Mouse (Mus musculus): ENCODE results near the gene Fam171a2. TPM values are rescaled to one million over a fixed set of nuclear protein-coding genes. Genes with fewer than 3 reads are reported as not detected.

Gene Fam171a2
- polyA plus RNA-seq, 1 experiment from 2014 or later: 8.5 TPM

DNA sequence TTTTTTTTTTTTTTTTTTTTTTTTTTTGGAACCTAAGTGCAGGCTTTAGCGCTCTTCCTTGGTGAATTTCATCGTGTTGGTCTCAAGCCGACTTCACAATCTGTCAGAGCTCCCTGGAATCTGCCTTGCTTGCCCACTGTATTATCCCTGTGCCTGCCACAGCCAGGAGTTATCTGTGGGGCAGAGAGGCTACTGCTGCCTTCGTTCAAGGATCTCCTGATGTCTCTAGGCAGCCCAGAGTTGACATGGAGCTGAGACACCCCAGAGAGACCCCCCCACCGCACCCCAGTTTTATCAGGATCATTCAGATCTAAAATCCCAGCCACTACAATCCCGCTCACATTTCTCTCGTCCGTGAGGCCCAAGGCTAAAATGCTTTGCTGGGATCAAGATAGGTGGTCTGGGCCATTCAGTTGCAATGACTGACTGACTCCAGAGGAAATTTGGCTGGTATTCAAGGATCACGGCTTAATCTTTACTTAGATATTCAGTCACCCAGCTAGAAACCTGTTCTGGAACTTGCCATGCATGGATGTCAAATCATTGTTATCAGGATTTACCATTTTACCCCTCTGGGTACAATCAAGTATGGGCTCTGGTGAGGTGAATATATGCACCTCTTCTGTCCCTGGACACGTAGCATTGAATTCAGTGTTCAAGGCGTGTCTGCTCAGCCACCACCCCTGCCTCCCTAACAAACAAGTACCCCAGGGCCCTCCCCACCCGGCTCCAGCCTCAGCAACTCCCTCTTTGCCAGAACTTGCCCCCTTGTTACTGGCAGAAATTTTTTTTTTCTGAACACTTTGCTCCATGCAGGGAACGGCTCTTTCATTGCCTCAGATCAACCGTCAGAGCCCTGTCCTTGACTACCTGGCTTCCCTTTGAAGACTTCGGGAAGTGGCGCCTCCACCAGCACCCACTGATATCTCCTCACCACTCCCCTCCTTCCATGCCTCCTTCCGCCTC, 1.8 kb upstream of the Fam171a2 start:
- no peak overlapping the region for H3K27ac ChIP-seq
- ATAC-seq: no peak
- no peak overlapping the region for H3K4me2 ChIP-seq
- peaks cover 33% of the 10 kb centered on the region for H3K4me1 ChIP-seq
- 48% methylated on average over 17 of the region's 17 CpGs for WGBS
- no peaks in the 10 kb centered on the region for H3K36me3 ChIP-seq (ENCODE audit: poor library complexity, severe bottlenecking)
- peaks cover 40% of the 10 kb centered on the region for H3K27me3 ChIP-seq
- H3K9me3 ChIP-seq (replicated peaks): no peaks in the 10 kb centered on the region
- no peak overlapping the region for H3K9ac ChIP-seq
- no peak overlapping the region for H3K4me3 ChIP-seq

DNA sequence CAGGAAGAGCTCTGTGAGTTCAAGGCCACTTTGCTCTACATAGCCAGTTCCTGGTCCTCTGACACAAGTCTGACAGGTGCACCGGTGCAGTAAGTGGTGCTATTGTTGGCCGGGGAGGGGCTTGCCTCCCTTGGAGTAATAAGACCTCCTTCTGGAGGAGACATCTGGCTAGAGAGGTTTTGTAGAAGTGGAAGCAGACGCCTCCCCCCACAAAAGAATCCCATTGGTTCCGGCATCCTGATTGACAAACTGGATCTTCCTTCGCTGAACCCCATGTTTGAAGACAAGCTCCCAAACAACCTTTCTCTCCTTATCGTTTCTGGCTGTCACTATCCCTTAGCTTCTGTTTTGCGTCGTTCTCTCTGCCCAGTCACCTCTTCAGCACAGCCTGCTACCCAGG, 845 bp upstream of the Fam171a2 start:
- no peak overlapping the region for H3K9ac ChIP-seq
- H3K36me3 ChIP-seq (ENCODE audit: poor library complexity, severe bottlenecking): peaks cover 7% of the 10 kb centered on the region; the same call in 1 of the 2 replicates
- no peak for ATAC-seq
- 15% methylated on average over 8 of the region's 8 CpGs for WGBS
- no peaks in the 10 kb centered on the region for H3K9me3 ChIP-seq (replicated peaks)
- H3K4me1 ChIP-seq: peaks cover 42% of the 10 kb centered on the region
- H3K27me3 ChIP-seq: peaks cover 35% of the 10 kb centered on the region
- H3K4me3 ChIP-seq: no peak overlapping the region
- H3K27ac ChIP-seq: no peak overlapping the region
- H3K4me2 ChIP-seq: no peak overlapping the region

GRCm38 (mm10) chr11:102446581-102447461, 661 bp downstream of the Fam171a2 start:
- Histone ChIP-seq H3K27ac (peak overlapping the region; percentile 98), H3K4me1 (peaks cover 42% of the 10 kb centered on the region), H3K27me3 (peaks cover 28% of the 10 kb centered on the region; the same call in 1 of the 2 replicates), H3K4me2 (peak overlapping the region; percentile 97), H3K9ac (peak overlapping the region; percentile 99), H3K9me3 (replicated peaks) (no peaks in the 10 kb centered on the region), H3K4me3 (peak overlapping the region; percentile 94), H3K36me3 (ENCODE audit: poor library complexity, severe bottlenecking) (peaks cover 20% of the 10 kb centered on the region)
- under 1% methylated on average over 40 of the region's 49 CpGs for WGBS
- ATAC-seq: peak; percentile 65

- WGBS: 10% methylated on average over 7 of the region's 7 CpGs
- Histone ChIP-seq H3K27ac (peak overlapping the region; percentile 98), H3K9ac (peak overlapping the region; percentile 99), H3K9me3 (replicated peaks) (no peaks in the 10 kb centered on the region), H3K27me3 (peaks cover 23% of the 10 kb centered on the region; the same call in 1 of the 2 replicates), H3K4me2 (peak overlapping the region; percentile 97), H3K36me3 (ENCODE audit: poor library complexity, severe bottlenecking) (peaks cover 29% of the 10 kb centered on the region), H3K4me1 (peaks cover 42% of the 10 kb centered on the region), H3K4me3 (peak overlapping the region; percentile 94)
- ATAC-seq: peak; percentile 20; the same call in 1 of the 2 replicates
These were observed 1.6 kb downstream of the Fam171a2 start for GRCm38 (mm10) chr11:102445891-102446361.

DNA sequence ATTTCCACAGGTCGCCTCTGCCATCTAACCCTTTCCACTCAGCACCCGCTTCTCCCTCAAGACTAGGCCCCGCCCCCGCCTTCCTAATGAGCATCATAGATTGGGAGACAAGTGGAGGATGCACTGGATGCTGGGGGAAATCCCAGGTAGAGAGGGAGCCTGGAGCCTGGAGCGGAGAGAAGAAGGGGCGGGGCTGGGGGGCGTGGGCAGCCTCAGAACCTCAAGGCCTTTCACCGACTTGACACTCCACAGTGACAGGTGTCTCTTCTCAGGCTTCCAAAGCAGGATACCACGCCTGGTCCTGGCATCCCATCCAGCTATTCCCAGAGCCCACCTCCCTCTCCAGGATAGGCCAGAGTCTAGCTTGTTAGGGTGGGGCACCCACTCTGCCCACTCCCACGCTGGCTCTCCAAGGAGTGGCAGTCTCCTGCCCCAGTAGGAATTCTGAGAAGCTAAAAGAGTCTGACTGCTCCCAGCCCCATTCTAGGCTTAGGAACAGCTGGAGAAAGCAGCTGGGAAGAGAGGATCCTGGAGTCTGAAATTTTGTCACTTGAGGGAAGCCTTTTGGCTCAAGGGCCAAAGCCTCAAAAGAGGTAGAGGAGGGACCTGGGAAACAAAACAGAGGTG, 2.1 kb downstream of the Fam171a2 start:
- H3K36me3 ChIP-seq (ENCODE audit: poor library complexity, severe bottlenecking): peaks cover 34% of the 10 kb centered on the region
- peak overlapping the region; percentile 99 for H3K9ac ChIP-seq
- peak overlapping the region; percentile 98 for H3K27ac ChIP-seq
- peak overlapping the region; percentile 94 for H3K4me3 ChIP-seq
- H3K4me2 ChIP-seq: peak overlapping the region; percentile 97
- H3K27me3 ChIP-seq: peaks cover 19% of the 10 kb centered on the region; the same call in 1 of the 2 replicates
- 0 out of 2 replicates have a peak, but pooled peaks have one; percentile 17 for ATAC-seq
- 13% methylated on average over 10 of the region's 10 CpGs for WGBS
- no peaks in the 10 kb centered on the region for H3K9me3 ChIP-seq (replicated peaks)
- H3K4me1 ChIP-seq: peaks cover 42% of the 10 kb centered on the region

GRCm38 (mm10) chr11:102444781-102445180, 2.7 kb downstream of the Fam171a2 start:
- 6% methylated on average over 6 of the region's 6 CpGs for WGBS
- Histone ChIP-seq H3K4me3 (peak overlapping the region; percentile 94), H3K27ac (peak overlapping the region; percentile 98; the same call in 1 of the 2 replicates), H3K4me1 (peaks cover 42% of the 10 kb centered on the region), H3K36me3 (ENCODE audit: poor library complexity, severe bottlenecking) (peaks cover 40% of the 10 kb centered on the region), H3K27me3 (peaks cover 18% of the 10 kb centered on the region; the same call in 1 of the 2 replicates), H3K9me3 (replicated peaks) (no peaks in the 10 kb centered on the region), H3K4me2 (peak overlapping the region; percentile 97), H3K9ac (peak overlapping the region; percentile 99)
- no peak for ATAC-seq

- no peak overlapping the region for H3K9ac ChIP-seq
- H3K27me3 ChIP-seq: peaks cover 18% of the 10 kb centered on the region; the same call in 1 of the 2 replicates
- H3K27ac ChIP-seq: no peak overlapping the region
- H3K36me3 ChIP-seq (ENCODE audit: poor library complexity, severe bottlenecking): peaks cover 45% of the 10 kb centered on the region
- no peak for ATAC-seq
- no peaks in the 10 kb centered on the region for H3K9me3 ChIP-seq (replicated peaks)
- H3K4me3 ChIP-seq: no peak overlapping the region
- H3K4me1 ChIP-seq: peaks cover 43% of the 10 kb centered on the region
- WGBS: 55% methylated on average over 3 of the region's 3 CpGs
- peak overlapping the region; percentile 97; the same call in 1 of the 2 replicates for H3K4me2 ChIP-seq
These were observed 3.2 kb downstream of the Fam171a2 start for GRCm38 (mm10) chr11:102444321-102444720.

GRCm38 (mm10) chr11:102443740-102444139, 3.7 kb downstream of the Fam171a2 start:
- Histone ChIP-seq H3K4me1 (peaks cover 49% of the 10 kb centered on the region), H3K9me3 (replicated peaks) (no peaks in the 10 kb centered on the region), H3K4me3 (no peak overlapping the region), H3K4me2 (no peak overlapping the region), H3K9ac (no peak overlapping the region), H3K27ac (0 out of 2 replicates have a peak overlapping the region, but pooled peaks have one; percentile 8), H3K27me3 (peaks cover 18% of the 10 kb centered on the region; the same call in 1 of the 2 replicates), H3K36me3 (ENCODE audit: poor library complexity, severe bottlenecking) (peaks cover 51% of the 10 kb centered on the region)
- WGBS: 77% methylated on average over 12 of the region's 12 CpGs
- ATAC-seq: no peak

- peaks cover 12% of the 10 kb centered on the region; the same call in 1 of the 2 replicates for H3K27me3 ChIP-seq
- 90% methylated on average over 6 of the region's 6 CpGs for WGBS
- H3K9ac ChIP-seq: no peak overlapping the region
- ATAC-seq: no peak
- H3K4me3 ChIP-seq: no peak overlapping the region
- H3K9me3 ChIP-seq (replicated peaks): no peaks in the 10 kb centered on the region
- no peak overlapping the region for H3K4me2 ChIP-seq
- no peak overlapping the region for H3K27ac ChIP-seq
- H3K4me1 ChIP-seq: peaks cover 54% of the 10 kb centered on the region
- H3K36me3 ChIP-seq (ENCODE audit: poor library complexity, severe bottlenecking): peaks cover 67% of the 10 kb centered on the region
These were observed 5.4 kb downstream of the Fam171a2 start for GRCm38 (mm10) chr11:102442089-102442488.

- Histone ChIP-seq H3K9me3 (replicated peaks) (no peaks in the 10 kb centered on the region), H3K27ac (no peak overlapping the region), H3K27me3 (peaks cover 12% of the 10 kb centered on the region; the same call in 1 of the 2 replicates), H3K4me3 (no peak overlapping the region), H3K9ac (no peak overlapping the region), H3K4me2 (no peak overlapping the region), H3K36me3 (ENCODE audit: poor library complexity, severe bottlenecking) (peaks cover 72% of the 10 kb centered on the region), H3K4me1 (peaks cover 57% of the 10 kb centered on the region)
- no peak for ATAC-seq
- WGBS: 84% methylated on average over 3 of the region's 3 CpGs
These were observed 6.0 kb downstream of the Fam171a2 start for GRCm38 (mm10) chr11:102441434-102441833.

DNA sequence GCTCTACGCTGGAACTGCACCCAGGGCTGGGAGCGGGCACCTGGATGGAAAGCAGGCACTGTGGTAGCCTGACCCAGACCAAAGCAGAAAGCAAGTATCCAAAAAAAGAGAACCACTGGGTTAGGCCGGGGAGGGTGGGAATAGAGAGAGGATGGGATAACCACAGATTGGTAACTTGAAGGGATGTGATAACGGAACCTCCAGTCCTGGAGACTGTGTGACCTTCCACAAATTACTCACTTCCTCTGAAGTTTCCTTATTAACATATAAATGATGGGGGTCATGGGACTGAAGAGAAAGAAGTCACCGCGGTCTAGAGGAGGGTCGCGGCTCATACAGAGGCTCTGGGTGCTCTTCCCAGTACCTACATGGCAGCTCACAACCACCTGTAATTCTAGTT, 7.2 kb downstream of the Fam171a2 start:
- peaks cover 84% of the 10 kb centered on the region for H3K36me3 ChIP-seq (ENCODE audit: poor library complexity, severe bottlenecking)
- 94% methylated on average over 8 of the region's 8 CpGs for WGBS
- no peak overlapping the region for H3K27ac ChIP-seq
- no peaks in the 10 kb centered on the region for H3K9me3 ChIP-seq (replicated peaks)
- ATAC-seq: no peak
- H3K4me3 ChIP-seq: no peak overlapping the region
- H3K9ac ChIP-seq: no peak overlapping the region
- H3K4me2 ChIP-seq: no peak overlapping the region
- H3K4me1 ChIP-seq: peaks cover 50% of the 10 kb centered on the region
- peaks cover 12% of the 10 kb centered on the region; the same call in 1 of the 2 replicates for H3K27me3 ChIP-seq
